Mouse (Mus musculus) liver, embryonic 11.5 days (tissue): Measurements from ENCODE around the gene Atp8b3. TPM values are rescaled to one million over a fixed set of nuclear protein-coding genes. Genes with fewer than 3 reads are reported as not detected.

Experiments
- ATAC-seq: fragments of 200-750 bp; cut with Nextera tagmentation; replicated peaks from 2 replicates; pipeline ENCODE4 v1.8.0; 2017; ENCODE audit warnings: moderate number of reproducible peaks, mild to moderate bottlenecking, moderate TSS enrichment, moderate library complexity; ENCODE audit not compliant: low FRiP score
- DNase-seq: peaks from one replicate; pipeline ENCODE4 v3.0.0-alpha.2; 2017; ENCODE audit warnings: low spot score
- H3K27ac ChIP-seq: fragments of 300-500 bp; sonication (generic); 2 replicates; pipeline ENCODE4 v1.5.1; 2014; ENCODE audit warnings: mild to moderate bottlenecking, low read depth, low read length, control low read depth
- H3K27me3 ChIP-seq: fragments of 300-500 bp; sonication (generic); replicated peaks from 2 replicates; pipeline ENCODE4 v1.6.1; 2014; ENCODE audit warnings: low read length, mixed read lengths; ENCODE audit not compliant: control insufficient read depth, insufficient read depth
- H3K36me3 ChIP-seq: fragments of 300-500 bp; sonication (generic); 2 replicates; pipeline ENCODE4 v1.6.1; 2014; ENCODE audit warnings: mild to moderate bottlenecking, low read length, moderate library complexity, mixed read lengths; ENCODE audit not compliant: control insufficient read depth, insufficient read depth
- H3K4me1 ChIP-seq: fragments of 300-500 bp; sonication (generic); replicated peaks from 2 replicates; pipeline ENCODE4 v1.6.1; 2014; ENCODE audit warnings: low read length, mixed read lengths; ENCODE audit not compliant: control insufficient read depth, insufficient read depth
- H3K4me2 ChIP-seq: fragments of 300-500 bp; sonication (generic); 2 replicates; pipeline ENCODE4 v1.6.1; 2014; ENCODE audit warnings: mild to moderate bottlenecking, control low read depth, moderate library complexity
- H3K4me3 ChIP-seq: fragments of 300-500 bp; sonication (generic); 2 replicates; pipeline ENCODE4 v1.5.1; 2014; ENCODE audit warnings: low read depth, low read length, control low read depth
- H3K9ac ChIP-seq: fragments of 300-500 bp; sonication (generic); 2 replicates; pipeline ENCODE4 v1.6.1; 2014; ENCODE audit warnings: low read depth, low read length, control low read depth
- H3K9me3 ChIP-seq: fragments of 300-500 bp; sonication (generic); 2 replicates; pipeline ENCODE4 v1.6.1; 2016; ENCODE audit warnings: low read length, inconsistent platforms, mixed read lengths; ENCODE audit not compliant: control insufficient read depth
- WGBS: fragments of 180-500 bp; shearing (Covaris S2); extraction: QIAGEN DNeasy Blood & Tissue Kit; methylation state at CpG from one replicate; pipeline ENCODE4 v1.1.7; 2014; 5-methylcytosine and 5-hydroxymethylcytosine counted together
- polyA plus RNA-seq: library from polyadenylated mRNA; unstranded; fragments of >200 nt; fragmentation: Nextera tagmentation; extraction: Ambion mirVana; gene quantifications from 2 replicates; pipeline ENCODE4 v1.2.1, GENCODE M21; 2014

Gene Atp8b3
- polyA plus RNA-seq, 1 experiment from 2014 or later, result 0.12 TPM

DNA sequence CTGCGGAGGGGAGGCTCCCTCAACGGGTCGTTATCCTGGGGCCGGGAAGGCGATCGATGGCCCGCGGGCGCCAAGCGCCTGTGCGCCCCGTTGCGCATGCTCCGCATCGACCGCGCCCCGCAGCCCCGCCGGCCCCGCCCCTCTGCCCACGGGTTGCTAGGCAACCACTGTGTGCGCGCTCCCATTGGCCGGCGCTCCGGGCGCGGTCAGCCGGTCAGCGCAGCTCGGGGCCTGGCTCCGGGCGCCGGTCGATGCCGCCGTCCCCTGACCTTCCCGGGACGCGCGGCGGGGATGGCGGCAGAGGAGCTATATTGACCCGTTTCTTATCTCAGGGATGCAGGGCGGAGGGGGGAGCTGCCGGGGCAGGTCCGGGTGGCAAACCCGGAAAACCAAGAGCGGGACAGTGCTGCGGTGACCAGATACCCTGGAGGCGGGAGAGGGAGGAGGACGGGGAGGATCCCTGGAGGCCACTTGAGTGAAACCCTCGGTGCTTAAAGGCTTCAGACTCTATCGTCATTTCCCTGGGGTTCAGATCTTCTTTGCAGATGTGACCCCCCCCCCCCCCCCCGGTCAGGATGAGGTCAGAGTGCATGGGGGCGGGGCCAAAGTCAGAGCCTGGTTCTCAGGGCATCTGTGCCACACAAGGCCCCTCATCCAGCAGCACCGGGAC lies 63.5 kb downstream of the Atp8b3 start:
- Histone ChIP-seq H3K9me3 (no peaks in the 10 kb centered on the region), H3K4me2 (peak overlapping the region; percentile 83), H3K27ac (peak overlapping the region; percentile 57; the same call in 1 of the 2 replicates), H3K9ac (peak overlapping the region; percentile 50), H3K4me1 (peaks cover 14% of the 10 kb centered on the region; the same call in 1 of the 2 replicates), H3K36me3 (no peaks in the 10 kb centered on the region), H3K27me3 (peaks cover 35% of the 10 kb centered on the region), H3K4me3 (peak overlapping the region; percentile 61)
- DNase-seq (peak; percentile 89), ATAC-seq (peak; percentile 86)
- WGBS, result under 1% methylated on average over 57 of the region's 58 CpGs

Other genes with a start within 250 kb of the Atp8b3 start
- 1,270 and 1,408 TPM in 2 replicates for gene Rps15, start 246.7 kb downstream of the Atp8b3 start, polyA plus RNA-seq
- 0.30 and 0.45 TPM in 2 replicates for gene Apc2, start 243.1 kb downstream of the Atp8b3 start, polyA plus RNA-seq
- 46.2 and 47.8 TPM in 2 replicates for gene 2310011J03Rik, start 218.6 kb downstream of the Atp8b3 start, polyA plus RNA-seq
- 12.6 and 12.8 TPM in 2 replicates for gene Pcsk4, start 209.6 kb downstream of the Atp8b3 start, polyA plus RNA-seq
- gene Reep6, start 209.2 kb downstream of the Atp8b3 start, polyA plus RNA-seq, result 74.3 and 76.1 TPM in 2 replicates
- gene Adamtsl5, start 190.7 kb downstream of the Atp8b3 start, polyA plus RNA-seq, result 1.6 and 2.6 TPM in 2 replicates
- gene Plk5, start 182.7 kb downstream of the Atp8b3 start, polyA plus RNA-seq, result 0.25 TPM in 2 replicates
- gene Mex3d, start 151.5 kb downstream of the Atp8b3 start, polyA plus RNA-seq, result 2.5 and 3.7 TPM in 2 replicates
- gene Mbd3, start 139.6 kb downstream of the Atp8b3 start, polyA plus RNA-seq, result 174 and 175 TPM in 2 replicates
- 835 and 866 TPM in 2 replicates for gene Uqcr11, start 132.3 kb downstream of the Atp8b3 start, polyA plus RNA-seq
- 148 and 149 TPM in 2 replicates for gene Tcf3, start 105.5 kb downstream of the Atp8b3 start, polyA plus RNA-seq
- 0.94 and 1.3 TPM in 2 replicates for gene Onecut3, start 44.3 kb downstream of the Atp8b3 start, polyA plus RNA-seq
- 31.8 and 33.4 TPM in 2 replicates for gene Rexo1, start 22.4 kb upstream of the Atp8b3 start, polyA plus RNA-seq
- gene Klf16, start 38.2 kb upstream of the Atp8b3 start, polyA plus RNA-seq, result 10.0 and 11.4 TPM in 2 replicates
- gene Abhd17a, start 51.2 kb upstream of the Atp8b3 start, polyA plus RNA-seq, result 89.7 and 96.5 TPM in 2 replicates
- gene Scamp4, start 63.7 kb upstream of the Atp8b3 start, polyA plus RNA-seq, result 93.9 and 94.3 TPM in 2 replicates
- gene Adat3, start 63.8 kb upstream of the Atp8b3 start, polyA plus RNA-seq, result 9.7 TPM in 2 replicates
- 3.6 TPM in 2 replicates for gene Gm49322, start 66.9 kb upstream of the Atp8b3 start, polyA plus RNA-seq
- 92.3 and 96.1 TPM in 2 replicates for gene Csnk1g2, start 83.7 kb upstream of the Atp8b3 start, polyA plus RNA-seq
- gene Btbd2, start 117.9 kb upstream of the Atp8b3 start, polyA plus RNA-seq, result 38.0 and 38.4 TPM in 2 replicates
- 124 and 128 TPM in 2 replicates for gene Mknk2, start 139.0 kb upstream of the Atp8b3 start, polyA plus RNA-seq
- 56.7 and 57.3 TPM in 2 replicates for gene Mob3a, start 162.9 kb upstream of the Atp8b3 start, polyA plus RNA-seq
- gene Izumo4, start 163.1 kb upstream of the Atp8b3 start, polyA plus RNA-seq, result 5.7 and 6.8 TPM in 2 replicates
- gene Ap3d1, start 203.1 kb upstream of the Atp8b3 start, polyA plus RNA-seq, result 53.1 and 53.2 TPM in 2 replicates
- gene Dot1l, start 216.1 kb upstream of the Atp8b3 start, polyA plus RNA-seq, result 23.9 and 28.2 TPM in 2 replicates